Mouse (Mus musculus): ENCODE measurements around the gene Fam110c. TPM values are rescaled to one million over a fixed set of nuclear protein-coding genes. Genes with fewer than 3 reads are reported as not detected.

Gene Fam110c
- total and polyA plus RNA-seq, 3 experiments, result 0.10 TPM; not detected in 2

DNA sequence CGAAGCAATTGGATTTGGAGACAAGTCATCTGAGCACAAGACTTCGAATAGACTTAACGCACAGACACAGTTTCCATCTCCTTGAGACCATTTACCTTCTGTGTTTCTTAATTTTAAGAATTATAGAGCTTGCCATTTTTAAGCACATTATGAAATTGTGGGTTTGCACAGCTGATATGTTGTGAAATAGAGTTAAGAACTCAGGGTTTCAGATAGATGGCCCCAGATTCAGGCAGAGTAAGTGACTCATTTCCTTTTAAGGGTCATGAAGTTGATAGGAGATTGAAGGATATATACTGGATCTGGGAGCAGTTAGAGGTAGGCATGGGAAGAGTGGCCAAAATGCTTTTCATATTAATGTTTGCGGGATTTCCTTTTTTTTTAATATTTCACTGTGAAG, 27.5 kb downstream of the Fam110c start:
- no peaks in the 10 kb centered on the region for H3K4me1 ChIP-seq (ENCODE audit: control insufficient read depth in 1 of 2, insufficient read depth in 2 of 2)
- TF ChIP-seq TCF12 (IDR thresholded peaks at IDR 0.05; ENCODE audit: low read depth, low read length), result no peak
- TF ChIP-seq POLR2AphosphoS2 (IDR thresholded peaks at IDR 0.05; ENCODE audit: low read depth, low read length), result no peak
- no peak for TF ChIP-seq ZKSCAN1 (IDR thresholded peaks at IDR 0.05; ENCODE audit: borderline replicate concordance, low read depth, low read length)
- no peak for DNase-seq (ENCODE audit: extremely low read depth)
- dilution Hi-C loops (cut with MboI; ENCODE audit: extremely low pct_ligation_motif_present, extremely low pct_unique_long_range_greater_than_20kb, low sequenced_read_pairs) (no loop called here), in situ Hi-C loops (cut with MboI; ENCODE audit: low pct_ligation_motif_present, low pct_unique_long_range_greater_than_20kb, low sequenced_read_pairs) (no loop called here)
- no peak overlapping the region for H3K4me3 ChIP-seq (replicated peaks in 1 of 3; ENCODE audit: low read depth in 2 of 3, low read length in 2 of 3, poor library complexity in 1 of 3)
- H3K79me2 ChIP-seq (replicated peaks; ENCODE audit: control insufficient read depth, extremely low read depth, insufficient read depth, poor library complexity, severe bottlenecking), result no peaks in the 10 kb centered on the region
- no peak overlapping the region for H3K4me2 ChIP-seq (ENCODE audit: insufficient read depth, low read depth, poor library complexity, severe bottlenecking)
- H3K27me3 ChIP-seq (replicated peaks), result no peaks in the 10 kb centered on the region
- H3K9me3 ChIP-seq (replicated peaks; ENCODE audit: low read length), result no peaks in the 10 kb centered on the region
- H3K27ac ChIP-seq (ENCODE audit: insufficient read depth, low read depth), result no peak overlapping the region
- H3K9ac ChIP-seq (ENCODE audit: insufficient read depth, low read depth), result no peak overlapping the region
- H3K36me3 ChIP-seq (replicated peaks in 1 of 2; ENCODE audit: control insufficient read depth in 1 of 2, insufficient read depth in 1 of 2, low read length in 1 of 2), result no peaks in the 10 kb centered on the region

DNA sequence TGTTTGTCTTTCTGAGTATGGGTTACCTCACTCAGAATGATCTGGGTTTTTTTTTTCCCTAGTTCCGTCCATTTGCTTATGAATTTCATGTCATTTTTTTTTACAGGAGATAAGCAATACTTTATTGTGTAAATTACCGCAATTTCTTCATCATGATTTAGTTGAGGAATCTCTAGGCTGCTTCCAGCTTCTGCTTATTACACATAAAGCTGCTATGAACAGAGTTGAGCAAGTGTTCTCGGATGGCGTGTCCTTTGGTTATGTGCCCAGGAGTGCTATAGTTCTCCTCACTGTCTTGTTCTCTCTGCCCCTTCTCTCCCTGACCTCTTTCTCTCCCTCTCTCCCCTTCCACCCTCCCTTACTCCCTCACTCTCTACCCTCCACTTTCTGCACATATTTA, 28.2 kb downstream of the Fam110c start:
- Histone ChIP-seq H3K9me3 (replicated peaks; ENCODE audit: low read length) (no peaks in the 10 kb centered on the region), H3K4me1 (ENCODE audit: control insufficient read depth in 1 of 2, insufficient read depth in 2 of 2) (no peaks in the 10 kb centered on the region), H3K9ac (ENCODE audit: insufficient read depth, low read depth) (no peak overlapping the region), H3K36me3 (replicated peaks in 1 of 2; ENCODE audit: control insufficient read depth in 1 of 2, insufficient read depth in 1 of 2, low read length in 1 of 2) (no peaks in the 10 kb centered on the region), H3K4me3 (replicated peaks in 1 of 3; ENCODE audit: low read depth in 2 of 3, low read length in 2 of 3, poor library complexity in 1 of 3) (no peak overlapping the region), H3K79me2 (replicated peaks; ENCODE audit: control insufficient read depth, extremely low read depth, insufficient read depth, poor library complexity, severe bottlenecking) (no peaks in the 10 kb centered on the region), H3K4me2 (ENCODE audit: insufficient read depth, low read depth, poor library complexity, severe bottlenecking) (no peak overlapping the region), H3K27ac (ENCODE audit: insufficient read depth, low read depth) (no peak overlapping the region), H3K27me3 (replicated peaks) (no peaks in the 10 kb centered on the region)
- in situ Hi-C loops (cut with MboI; ENCODE audit: low pct_ligation_motif_present, low pct_unique_long_range_greater_than_20kb, low sequenced_read_pairs) (no loop called here), dilution Hi-C loops (cut with MboI; ENCODE audit: extremely low pct_ligation_motif_present, extremely low pct_unique_long_range_greater_than_20kb, low sequenced_read_pairs) (no loop called here)
- TF ChIP-seq ZC3H11A (IDR thresholded peaks at IDR 0.05; ENCODE audit: low read depth, low read length) (no peak), ZMIZ1 (IDR thresholded peaks at IDR 0.05; ENCODE audit: low read depth, low read length) (no peak), ELF1 (IDR thresholded peaks at IDR 0.05; ENCODE audit: low read depth, low read length) (no peak), SMC3 (IDR thresholded peaks at IDR 0.05; ENCODE audit: low read depth, low read length) (no peak), NELFE (IDR thresholded peaks at IDR 0.05; ENCODE audit: low read depth, low read length) (no peak), ETS1 (conservative IDR thresholded peaks at IDR 0.05; ENCODE audit: low read depth, low read length) (no peak), EP300 (IDR thresholded peaks at IDR 0.05; ENCODE audit: low read length) (no peak), ZKSCAN1 (IDR thresholded peaks at IDR 0.05; ENCODE audit: borderline replicate concordance, low read depth, low read length) (no peak), MAX (IDR thresholded peaks at IDR 0.05; ENCODE audit: low read length) (no peak), CTCF (conservative IDR thresholded peaks at IDR 0.05 in 1 of 2, IDR thresholded peaks at IDR 0.05 in 1 of 2; ENCODE audit: low read depth in 2 of 2, low read length in 2 of 2) (no peak), JUND (conservative IDR thresholded peaks at IDR 0.05; ENCODE audit: low read depth, low read length) (no peak), TCF12 (IDR thresholded peaks at IDR 0.05; ENCODE audit: low read depth, low read length) (no peak), IRF4 (IDR thresholded peaks at IDR 0.05; ENCODE audit: low read depth, low read length) (no peak), USF2 (conservative IDR thresholded peaks at IDR 0.05; ENCODE audit: low read depth, low read length) (no peak), CHD1 (IDR thresholded peaks at IDR 0.05; ENCODE audit: low read depth, low read length) (no peak), RCOR1 (conservative IDR thresholded peaks at IDR 0.05; ENCODE audit: low read depth, low read length) (no peak), GABPA (IDR thresholded peaks at IDR 0.05; ENCODE audit: insufficient replicate concordance, low read depth, low read length) (no peak)
- no peak for DNase-seq (ENCODE audit: extremely low read depth)
